Mouse (Mus musculus) spleen, postnatal 36 days (tissue): ENCODE measurements at regions not wholly inside any gene's neighbourhood (a gene's known extent, or its start where the extent isn't known, plus 50 kb on each side); places are given as distances from the start of the nearest gene placed in this dataset.

Experiments used
- DNase-seq, 2 experiments: peaks; one replicate each; pipeline ENCODE4 v3.0.0; 2022; ENCODE audit warnings: low spot score in 2 of 2, mixed read lengths in 1 of 2

DNA sequence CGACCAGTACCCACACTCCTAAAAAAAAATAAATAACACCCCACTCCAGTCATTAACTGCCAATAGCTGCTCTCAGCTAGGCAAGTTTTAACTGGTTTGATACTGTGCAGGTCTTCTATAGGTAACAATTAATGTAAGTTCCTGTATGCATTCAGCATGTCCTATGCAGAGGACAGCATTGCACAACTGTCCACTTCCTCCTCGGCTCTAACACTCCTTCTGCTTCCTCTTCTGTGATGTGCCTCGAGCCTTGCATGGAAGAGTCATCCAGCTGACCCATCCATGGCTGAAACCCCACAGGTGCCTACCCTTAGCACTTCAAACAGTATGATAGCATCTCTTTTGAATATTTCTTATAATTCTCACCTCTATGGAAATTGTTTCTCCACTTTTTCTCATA lies 449.4 kb upstream of the Rag2 start:
- no peak for DNase-seq

DNA sequence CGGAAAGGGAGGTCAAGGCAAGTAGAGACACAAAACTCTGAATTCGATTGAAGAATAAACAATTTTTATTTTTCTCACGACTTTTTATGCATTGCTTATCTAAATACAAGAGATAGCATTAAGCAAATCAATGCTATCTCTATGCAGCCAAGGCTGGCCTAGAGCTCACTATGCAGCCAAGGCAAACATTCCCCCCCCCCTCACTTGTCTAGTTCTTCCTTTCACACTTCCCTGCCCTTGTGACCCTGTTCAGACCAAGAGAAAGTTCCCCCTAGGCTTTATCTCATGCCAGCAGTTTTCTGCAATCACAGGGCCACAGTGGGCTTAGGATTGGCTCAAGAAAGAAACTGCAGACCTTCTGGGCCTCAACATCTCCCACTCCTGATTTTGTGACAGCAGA lies 417.9 kb upstream of the Rag2 start:
- no peak for DNase-seq

DNA sequence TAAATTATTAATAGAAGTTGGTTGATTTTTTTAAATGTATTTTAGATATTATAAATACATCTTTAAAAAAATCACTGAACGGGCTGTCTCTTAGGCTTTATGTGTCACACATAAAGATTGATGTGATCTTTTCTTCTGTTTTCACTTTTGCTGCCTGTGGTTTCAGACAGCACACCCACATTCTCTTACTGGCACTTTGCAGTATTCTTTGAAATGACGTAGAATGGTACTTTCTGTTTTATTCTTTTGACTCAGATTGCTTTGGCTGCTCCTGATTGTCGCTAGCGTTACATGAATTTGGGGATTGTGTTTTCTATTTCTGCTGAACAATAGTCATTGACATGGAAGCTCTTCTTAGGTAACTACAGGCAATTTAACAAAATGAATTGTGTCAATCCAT lies 415.4 kb upstream of the Rag2 start:
- DNase-seq = no peak

DNA sequence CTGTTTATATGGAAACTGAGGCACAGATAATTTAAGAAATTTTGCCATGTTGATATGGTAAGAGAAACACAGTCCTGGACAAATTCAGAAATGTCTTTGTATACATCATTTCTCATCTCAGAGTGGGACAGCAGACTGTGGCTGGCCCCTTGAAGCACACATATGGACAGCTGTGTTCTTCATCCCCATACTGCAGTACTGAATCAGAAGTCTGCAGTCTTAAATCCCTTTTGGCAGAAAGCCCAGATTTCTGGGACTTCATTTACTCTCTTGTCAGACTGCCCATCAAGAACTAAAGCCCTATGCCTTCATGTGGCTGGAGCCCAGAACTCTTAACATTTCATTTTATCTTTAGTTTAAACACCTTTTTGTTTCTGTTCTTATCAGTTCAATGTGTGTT lies 403.8 kb upstream of the Rag2 start:
- no peak for DNase-seq

DNA sequence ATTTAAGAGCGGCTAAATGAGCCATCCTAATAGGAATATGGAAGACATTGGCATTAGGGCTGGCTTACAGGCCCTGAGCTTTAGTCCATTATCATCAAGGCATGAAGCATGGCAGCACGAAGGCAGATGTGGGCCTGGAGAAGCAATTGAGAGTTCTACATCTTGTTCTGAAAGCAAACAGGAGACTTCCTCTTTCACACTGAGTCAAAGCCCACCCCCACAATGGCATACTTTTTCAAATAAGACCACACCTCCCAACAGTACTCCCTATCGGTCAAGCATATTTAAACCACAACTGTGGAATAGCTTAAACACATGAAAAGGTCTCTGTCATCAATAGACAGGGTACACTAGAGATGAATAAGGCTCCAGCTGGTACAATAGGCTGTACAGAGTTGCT lies 381.5 kb upstream of the Rag2 start:
- DNase-seq = no peak

DNA sequence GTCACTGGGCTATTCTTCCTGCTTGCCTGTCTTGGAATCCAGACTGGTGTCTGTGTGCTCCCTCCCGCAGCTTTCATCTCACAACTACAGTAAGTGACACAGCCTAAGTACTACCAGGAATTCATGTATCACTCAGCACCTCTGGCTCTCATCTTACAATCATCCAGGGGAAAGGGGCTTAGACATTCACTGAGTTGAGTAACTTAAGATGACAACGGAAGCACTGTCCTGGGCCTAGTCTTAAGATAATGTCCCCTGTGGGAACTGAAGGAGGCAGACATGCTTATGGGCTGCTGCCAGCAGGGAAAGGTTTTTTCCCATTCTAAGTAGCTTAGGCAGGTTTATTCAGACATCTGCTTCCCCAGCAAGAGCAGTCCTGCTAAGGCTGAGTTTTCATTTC lies 377.4 kb upstream of the Rag2 start:
- no peak for DNase-seq

DNA sequence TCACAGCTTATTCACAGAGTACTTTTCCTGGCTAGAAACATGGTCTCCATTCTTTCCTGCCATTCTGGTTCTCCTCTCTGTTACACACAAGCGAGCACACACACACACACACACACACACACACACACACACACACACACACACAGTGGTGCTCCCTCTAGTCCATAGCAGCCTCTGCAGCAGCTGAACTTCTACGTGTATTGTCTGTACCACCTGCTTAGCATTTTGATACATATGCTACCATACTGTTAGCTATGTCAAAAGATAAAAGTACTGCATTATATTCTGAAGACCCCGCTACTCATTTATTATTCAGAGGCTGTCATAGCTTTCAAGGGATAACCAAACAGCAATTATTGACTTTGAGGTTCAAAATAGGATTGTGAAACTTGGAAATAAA lies 372.3 kb upstream of the Rag2 start:
- DNase-seq = no peak

DNA sequence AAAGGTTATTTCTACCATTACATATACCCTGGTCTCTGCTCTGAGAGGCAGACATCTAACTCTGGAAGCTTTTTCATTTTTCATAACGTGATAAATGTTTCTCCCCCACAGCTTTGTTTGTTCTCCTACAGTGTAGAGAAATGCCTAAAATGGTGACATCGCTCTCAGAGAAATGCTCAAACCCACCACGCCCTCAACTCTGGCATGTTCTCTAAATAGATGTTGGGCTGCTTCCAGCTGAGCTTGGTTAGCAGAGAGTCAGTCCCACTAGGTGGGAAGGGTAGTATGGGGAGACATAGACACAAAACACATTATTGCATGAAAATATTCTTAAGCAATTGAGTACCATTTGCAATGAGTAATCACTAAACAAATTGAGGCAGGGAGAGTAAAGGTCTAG lies 368.1 kb upstream of the Rag2 start:
- no peak for DNase-seq

DNA sequence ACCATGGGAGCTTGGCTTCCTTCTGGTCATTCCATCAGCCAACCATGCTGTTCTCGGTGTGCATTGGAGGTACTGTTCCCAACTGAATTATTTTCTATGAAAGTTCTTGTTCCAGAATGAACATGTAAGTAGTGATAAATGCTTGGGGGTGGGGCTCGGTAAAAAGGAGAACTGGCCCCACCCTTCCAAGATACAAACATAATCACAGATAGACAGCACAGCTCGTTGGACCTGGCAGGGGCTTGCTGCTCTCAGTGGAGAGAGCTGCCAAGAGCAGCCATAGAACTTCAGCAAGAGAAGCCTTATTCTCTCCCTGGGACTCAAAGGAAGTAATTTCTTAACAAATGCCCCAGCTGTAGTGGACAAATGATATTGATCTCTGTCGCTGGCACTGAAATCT lies 360.6 kb upstream of the Rag2 start:
- no peak for DNase-seq

DNA sequence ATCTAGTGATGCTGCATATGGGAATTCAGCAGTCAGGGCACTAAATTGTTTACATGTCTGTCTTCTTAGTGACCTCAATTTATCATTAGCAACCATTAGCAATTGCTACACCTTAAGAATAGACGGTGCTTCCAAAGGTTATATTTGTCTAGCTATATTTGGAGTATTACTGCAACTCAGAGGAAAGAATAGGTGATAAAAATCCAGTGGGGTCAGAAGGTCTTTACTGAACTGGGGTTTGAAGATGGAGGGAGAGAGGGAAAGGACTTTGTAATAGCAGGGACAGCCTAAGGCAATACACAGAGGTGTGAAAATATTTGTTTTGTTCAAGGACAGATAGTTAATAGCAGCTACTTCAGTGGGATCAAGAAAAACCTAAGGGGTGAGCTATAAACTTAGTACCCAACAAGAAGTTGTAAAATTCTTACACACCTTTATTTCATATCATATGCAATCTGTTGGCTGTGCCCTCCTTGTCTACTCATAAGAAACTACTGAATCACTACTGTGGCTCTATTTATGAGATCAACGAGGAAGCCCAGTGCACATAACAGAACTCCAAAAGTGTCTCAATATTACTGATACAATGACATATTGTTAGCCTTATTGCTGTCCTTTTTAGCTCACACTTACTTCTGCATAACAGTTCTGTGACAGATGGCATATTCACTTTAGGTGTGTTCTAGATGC lies 357.7 kb upstream of the Rag2 start:
- DNase-seq = no peak

DNA sequence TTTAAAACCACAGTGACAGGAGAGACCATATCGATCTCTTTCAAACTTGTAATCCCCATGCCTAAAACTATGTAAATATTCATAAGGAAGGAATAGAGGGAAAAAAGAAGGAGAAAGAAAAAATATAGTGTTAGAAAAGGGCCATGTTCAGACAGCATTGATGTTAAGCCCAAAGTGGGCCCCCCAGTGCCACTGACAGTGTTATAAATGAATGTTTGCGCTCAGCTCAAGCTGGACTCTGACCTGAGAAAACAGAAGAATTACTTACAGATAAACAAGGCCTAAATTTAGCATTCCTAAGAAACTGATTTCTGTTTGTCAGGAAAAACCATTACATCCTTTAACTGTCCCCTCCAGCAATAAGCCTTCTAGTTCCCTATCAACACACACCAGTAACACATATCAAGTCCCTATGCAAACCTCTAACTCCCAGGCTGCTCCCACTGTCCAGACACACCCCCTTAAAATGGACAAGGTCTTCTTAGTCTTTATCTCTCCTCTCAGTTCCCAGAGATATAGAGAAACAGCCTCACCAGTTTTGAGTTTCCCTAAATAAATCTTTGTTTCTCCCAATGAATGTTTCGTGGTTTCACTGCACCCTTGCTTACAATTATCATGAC lies 350.4 kb upstream of the Rag2 start:
- DNase-seq = no peak

DNA sequence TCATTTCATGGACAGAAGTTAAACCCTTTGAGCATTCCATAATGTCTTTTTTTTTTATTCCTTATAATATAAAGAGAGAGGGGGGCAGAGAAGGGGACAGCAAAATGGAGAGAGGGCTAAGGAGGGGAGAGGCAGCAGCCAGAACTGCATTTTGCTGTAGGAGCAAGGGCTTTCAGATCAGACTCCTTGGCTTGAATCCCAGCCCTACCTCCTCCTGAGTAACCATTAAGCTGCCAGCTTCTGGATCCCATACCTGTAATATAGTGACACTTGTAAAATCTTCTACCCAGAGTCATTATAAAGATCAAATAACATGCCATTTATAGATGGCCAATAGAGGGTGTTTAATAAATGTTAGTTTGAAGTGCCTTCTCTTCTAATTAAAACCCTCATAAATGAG lies 339.6 kb upstream of the Rag2 start:
- DNase-seq = no peak

DNA sequence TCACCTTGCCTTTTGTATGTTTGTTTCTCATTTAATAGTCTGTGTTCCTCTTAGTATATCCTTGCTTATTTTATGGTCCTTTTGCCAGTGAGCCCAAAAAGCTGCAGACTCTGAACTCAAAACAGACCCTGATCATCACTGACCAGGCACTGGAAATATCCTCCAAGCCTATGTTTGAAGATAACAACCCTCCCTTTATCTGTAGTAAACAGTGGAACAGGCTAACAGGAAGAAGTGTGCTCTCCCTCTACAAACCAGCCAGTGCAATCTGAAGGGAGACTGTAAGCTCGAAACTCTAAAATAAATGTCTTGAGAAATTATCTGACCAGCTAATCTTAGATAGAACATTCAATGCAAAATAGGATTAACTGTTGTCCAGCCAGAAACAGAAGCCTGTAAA lies 336.4 kb upstream of the Rag2 start:
- no peak for DNase-seq

DNA sequence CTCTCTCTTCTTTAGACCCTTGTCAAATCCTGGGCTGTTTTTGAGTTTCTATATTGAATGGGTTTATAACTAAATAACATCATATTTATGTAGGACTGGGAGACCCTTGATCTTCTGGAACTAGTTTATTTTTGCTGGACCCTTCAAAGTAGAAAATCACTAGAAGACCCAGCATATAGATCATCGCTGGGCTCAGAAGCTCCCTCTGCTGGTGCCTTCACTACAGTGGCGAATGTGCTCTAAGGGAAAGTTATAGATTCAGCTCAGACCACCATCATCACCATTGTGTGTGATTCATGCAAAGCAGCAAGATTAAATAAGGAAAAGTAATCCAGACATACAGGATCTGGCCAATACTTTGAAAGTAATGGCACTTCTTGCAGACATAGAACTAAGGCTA lies 335.4 kb upstream of the Rag2 start:
- no peak for DNase-seq

DNA sequence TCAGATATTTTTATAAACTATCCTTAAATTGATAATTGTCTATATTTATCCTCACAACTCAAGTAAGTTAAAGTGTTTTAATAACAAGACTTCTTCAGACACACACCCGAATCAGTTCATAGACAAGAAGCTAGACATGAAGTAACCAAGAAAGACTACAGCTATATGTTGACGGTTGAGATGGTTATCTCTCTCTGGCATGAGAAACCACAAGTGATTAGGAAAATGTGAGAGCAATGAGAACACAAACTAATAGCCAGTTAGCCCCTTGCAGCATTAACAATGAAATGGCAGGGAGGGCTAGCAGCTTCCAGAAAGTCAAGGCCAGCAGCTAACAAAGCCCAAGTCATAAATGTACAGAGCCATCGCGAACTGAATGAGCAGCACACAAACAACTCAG lies 333.8 kb upstream of the Rag2 start:
- DNase-seq = no peak

DNA sequence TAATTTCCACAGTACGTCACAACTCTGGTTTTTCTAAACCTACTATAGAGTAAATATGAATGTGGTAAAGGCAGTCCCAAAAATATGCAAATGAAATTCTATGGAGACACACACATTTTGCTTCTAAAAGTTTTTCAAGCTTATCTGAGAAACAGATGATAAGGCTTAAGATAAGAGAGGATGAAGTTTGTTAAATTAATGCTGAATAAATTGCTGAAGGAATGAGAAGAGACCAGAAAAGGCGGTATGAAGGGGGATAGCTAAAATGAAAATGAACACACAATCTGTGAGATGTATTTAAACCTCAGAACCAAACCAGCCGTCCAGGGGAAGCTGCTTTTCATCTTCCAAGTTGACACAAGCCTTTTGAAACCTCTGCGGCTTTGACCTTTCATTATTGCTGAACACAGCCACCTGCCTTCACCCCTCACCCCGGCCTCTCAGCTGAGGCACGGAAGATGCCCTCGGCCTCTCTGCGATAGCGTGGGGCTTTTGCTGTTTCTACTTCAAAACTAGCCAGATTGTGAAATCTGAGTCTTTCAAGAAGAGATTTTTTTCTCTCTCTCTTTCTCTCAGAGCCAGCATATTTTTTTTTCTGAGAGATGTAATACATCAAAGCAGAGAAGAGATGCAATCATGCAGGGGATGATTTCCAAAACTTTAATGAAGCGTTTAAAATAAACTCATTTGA lies 328.7 kb upstream of the Rag2 start:
- no peak for DNase-seq

DNA sequence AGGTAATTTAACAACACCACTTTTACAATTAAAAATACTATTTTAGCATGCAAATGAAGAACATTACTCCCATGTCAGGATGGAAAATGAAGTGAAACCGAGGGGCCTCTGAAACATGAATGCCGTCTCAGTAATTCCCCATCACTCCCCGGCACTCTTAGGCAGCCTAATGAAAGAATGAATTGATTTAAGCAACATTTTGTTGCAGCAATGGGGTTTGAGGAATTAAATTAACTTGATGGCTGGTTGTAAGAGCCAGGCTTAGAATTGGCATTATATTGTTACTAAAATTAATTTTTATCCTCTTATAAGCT lies 328.2 kb upstream of the Rag2 start:
- no peak for DNase-seq

DNA sequence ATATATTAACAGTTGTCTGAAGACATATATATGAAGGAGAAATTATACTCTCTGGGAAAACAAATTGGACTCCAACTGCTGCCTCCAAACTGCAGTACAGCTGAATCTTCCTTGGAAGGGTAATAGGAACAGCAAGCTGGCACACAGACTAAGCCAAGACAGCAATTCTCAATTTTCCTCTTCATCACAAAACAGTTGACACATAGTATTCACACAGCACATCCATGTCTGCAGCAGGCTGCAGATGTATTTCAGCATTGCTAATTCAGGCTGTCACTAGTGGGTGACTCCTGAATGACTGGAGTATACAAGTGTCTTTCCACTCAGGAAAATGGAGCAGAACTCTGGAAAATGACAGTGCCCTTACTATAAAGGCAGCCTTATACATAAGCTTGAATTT lies 327.7 kb upstream of the Rag2 start:
- DNase-seq = no peak

DNA sequence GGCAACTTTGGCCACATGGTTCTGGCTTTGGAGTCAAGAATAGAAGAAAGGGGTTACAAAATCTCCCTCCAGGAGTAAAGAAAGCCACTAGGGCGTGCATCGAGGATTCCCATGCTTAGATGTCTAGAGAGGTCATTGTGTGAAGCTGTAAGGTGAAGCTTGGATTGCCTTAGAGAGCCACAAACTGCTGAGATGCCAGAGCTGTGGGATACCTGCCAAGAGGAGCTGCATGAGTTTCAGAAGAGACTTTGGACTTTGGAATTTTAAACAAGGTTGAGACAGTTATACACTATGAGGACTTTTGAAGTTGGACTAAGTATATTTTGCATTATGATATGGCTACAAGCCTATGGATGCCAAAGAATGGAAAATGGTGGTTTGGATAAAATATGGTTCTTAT lies 325.4 kb upstream of the Rag2 start:
- no peak for DNase-seq

DNA sequence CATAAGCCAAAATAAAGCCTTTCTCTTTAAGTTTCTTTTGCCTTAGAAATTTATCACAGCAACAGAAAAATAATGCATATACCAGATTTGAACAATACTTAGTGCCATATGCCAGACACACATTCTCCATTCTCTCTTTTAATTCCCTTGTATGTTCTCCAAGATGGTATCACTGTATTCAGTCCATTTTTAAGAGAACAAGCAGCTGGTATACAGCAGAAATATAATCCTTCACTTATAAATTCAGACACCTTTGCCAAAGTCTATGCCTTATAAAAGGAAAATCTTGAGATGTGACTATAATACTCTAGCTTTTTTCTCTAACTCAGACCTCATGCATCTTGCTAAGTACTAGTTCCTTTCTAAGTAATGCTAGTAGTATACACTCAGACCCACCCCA lies 324.4 kb upstream of the Rag2 start:
- DNase-seq = no peak

DNA sequence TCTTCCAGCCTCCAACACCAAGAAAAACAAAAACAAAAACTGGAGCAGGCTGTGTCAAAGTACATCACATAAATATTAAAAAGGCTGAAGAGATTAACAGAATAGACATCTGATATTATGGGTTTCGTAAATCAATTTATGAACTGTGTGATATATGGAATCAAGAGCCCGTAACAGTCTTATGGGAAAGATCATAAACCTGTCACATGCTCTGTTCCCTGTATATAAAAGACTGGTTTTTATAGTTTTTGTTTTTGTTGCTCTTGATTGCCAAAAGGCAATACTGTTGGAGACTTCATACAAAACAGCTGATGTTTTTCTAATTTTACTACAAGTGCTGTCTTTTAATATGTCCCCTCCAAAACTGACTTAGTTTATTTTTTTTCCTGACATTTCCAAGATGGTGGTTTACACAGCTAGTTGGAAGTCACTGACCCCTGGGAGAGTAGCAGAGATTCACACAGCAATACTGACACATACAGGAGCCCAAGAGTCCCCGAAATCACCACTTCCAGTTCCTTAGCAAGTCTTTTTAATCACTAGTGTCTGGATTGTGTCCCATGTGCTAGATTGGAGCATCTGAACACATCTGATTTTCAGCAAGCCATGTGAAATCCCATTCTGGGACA lies 303.1 kb upstream of the Rag2 start:
- DNase-seq = no peak

DNA sequence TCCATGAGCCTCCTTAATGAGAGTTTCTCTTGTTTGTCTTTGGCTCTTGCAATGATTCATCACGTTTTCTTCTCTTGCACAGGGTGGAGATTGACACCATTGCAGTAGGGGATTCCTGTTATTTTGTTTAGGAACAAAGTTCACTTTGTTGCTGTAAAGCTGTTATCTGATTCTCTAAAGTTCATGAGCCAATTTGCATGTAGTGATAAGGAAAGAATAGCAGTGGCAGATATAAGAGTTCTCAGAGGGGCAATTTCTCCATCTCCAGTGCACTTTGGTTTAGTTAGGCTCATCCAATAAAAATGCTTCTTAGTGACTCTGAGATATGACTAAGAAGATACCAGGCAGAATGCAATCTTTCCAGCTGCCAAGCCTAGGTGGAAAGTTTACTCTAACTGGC lies 267.8 kb upstream of the Rag2 start:
- DNase-seq = no peak

DNA sequence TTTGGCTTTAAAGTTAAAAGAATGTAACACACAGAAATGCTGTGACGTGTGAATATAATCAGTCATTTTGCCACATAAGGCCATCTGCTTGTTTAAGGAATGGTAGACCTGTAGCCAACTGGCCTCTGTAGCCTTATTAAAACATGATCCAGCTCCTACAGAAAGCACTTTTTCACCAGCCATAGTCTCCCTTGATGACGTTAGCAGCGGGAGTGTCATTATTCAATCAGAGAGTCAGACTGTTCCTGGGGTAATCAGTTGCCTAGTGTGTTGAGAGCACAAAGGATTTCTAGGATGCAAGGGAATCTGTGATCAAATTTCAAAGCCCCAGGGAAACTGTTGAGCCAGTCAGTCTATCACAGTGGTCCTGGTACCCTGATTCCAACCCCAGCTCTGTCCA lies 260.3 kb upstream of the Rag2 start:
- DNase-seq = no peak
